Mouse (Mus musculus) left cerebral cortex, postnatal 10 days (tissue): ENCODE data around the gene Marveld3. TPM values are rescaled to one million over a fixed set of nuclear protein-coding genes. Genes with fewer than 3 reads are reported as not detected.

ENCODE experiments used
- DNase-seq, 2 experiments: peaks; one replicate each; pipeline ENCODE4 v3.0.0; 2021 to 2022; ENCODE audit warnings: low spot score in 2 of 2, mixed read lengths in 1 of 2; ENCODE audit errors: extremely low spot score in 1 of 2
- intact Hi-C: fragments of 180-260 bp; cut with DNase I; formaldehyde crosslinking; loops from one replicate; pipeline ENCODE4 v1.15.1; 2025
- total RNA-seq, 2 experiments: library from RNA; stranded (reverse); gene quantifications; 2 replicates each; pipeline ENCODE4 v1.2.3; 2021

Marveld3 gene
- total RNA-seq, 2 experiments from 2014 or later, result 0.30 TPM; not detected in 1

GRCm38 (mm10) chr8:109920406-109921390 lies 41.3 kb downstream of the Marveld3 start:
- peak in 1 of 2 experiments; percentile 56 for DNase-seq
- intact Hi-C loops, result no loop called here

GRCm38 (mm10) chr8:109917277-109917676 lies 44.7 kb downstream of the Marveld3 start:
- intact Hi-C loops, result loop anchor here (5.0 kb wide), 1 partner anchor 65 kb away; no protein-coding TSS in a partner anchor
- DNase-seq, result peak in 1 of 2 experiments; percentile 41

GRCm38 (mm10) chr8:109907376-109907775 lies 54.6 kb downstream of the Marveld3 start:
- intact Hi-C loops, result no loop called here
- no peak for DNase-seq

- DNase-seq, result no peak
- intact Hi-C loops, result no loop called here
These were observed 55.1 kb downstream of the Marveld3 start for GRCm38 (mm10) chr8:109906907-109907306.

GRCm38 (mm10) chr8:109904928-109905668 lies 56.9 kb downstream of the Marveld3 start:
- intact Hi-C loops, result loop anchor here (5.0 kb wide), 1 partner anchor 38 kb away; the partner anchor contains the start of gene Phlpp2
- no peak for DNase-seq

- DNase-seq, result peak in 1 of 2 experiments; percentile 67
- intact Hi-C loops, result loop anchor here (5.0 kb wide), 1 partner anchor 37 kb away; the partner anchor contains the start of gene Phlpp2
These were observed 58.0 kb downstream of the Marveld3 start for GRCm38 (mm10) chr8:109903909-109904469.

GRCm38 (mm10) chr8:109902379-109902778 lies 59.6 kb downstream of the Marveld3 start:
- intact Hi-C loops, result loop anchor here (5.0 kb wide), 1 partner anchor 35 kb away; the partner anchor contains the start of gene Phlpp2
- no peak for DNase-seq

Other genes starting within 250 kb of the Marveld3 start
- 10 to 100 TPM; 35.0 to 40.3 TPM for gene Atxn1l, start 224.5 kb downstream of the Marveld3 start, total RNA-seq
- gene Ap1g1, start 183.6 kb downstream of the Marveld3 start, total RNA-seq, result 10 to 100 TPM; 92.9 to 95.8 TPM
- gene Phlpp2, start 93.7 kb downstream of the Marveld3 start, total RNA-seq, result 10 to 100 TPM; 29.5 to 29.8 TPM
- not detected for gene Tat, start 28.2 kb upstream of the Marveld3 start, total RNA-seq
- gene Chst4, start 77.5 kb upstream of the Marveld3 start, total RNA-seq, result not detected
- gene Zfp612, start 117.5 kb upstream of the Marveld3 start, total RNA-seq, result 10 to 100 TPM; 19.1 to 22.5 TPM
- not detected for gene Gm21964, start 139.0 kb upstream of the Marveld3 start, total RNA-seq
- gene Gm17720, start 140.6 kb upstream of the Marveld3 start, total RNA-seq, result not detected
- 10 to 100 TPM; 59.2 to 70.7 TPM for gene Calb2, start 206.0 kb upstream of the Marveld3 start, total RNA-seq